8 mouse cellular contexts compared by ENCODE assay signal in genomic region chr3:108536517-108537260, GRCm38 (mm10). TPM values are rescaled to one million over a fixed set of nuclear protein-coding genes. Genes with fewer than 3 reads are reported as not detected.
A peak's percentile ranks its signal among the peaks of the same experiment; 100 is the strongest.
DNase-seq lines count a peak whose midpoint lies in the region; ATAC-seq lines count a peak whose summit lies in the region.

5330417C22Rik (minus strand) TSS chr3:108536536.

- peak within 1 kb of the TSS; percentile 98 for H3K4me2 ChIP-seq in forebrain, embryonic 12.5 days
- H3K4me2 ChIP-seq in hindbrain, embryonic 14.5 days (replicated peaks): peak within 1 kb of the TSS; percentile 70

- H3K36me3 ChIP-seq in forebrain, embryonic 12.5 days (replicated peaks): no peaks in the 10 kb centered on the region
- H3K36me3 ChIP-seq in hindbrain, embryonic 14.5 days (replicated peaks; ENCODE audit: control insufficient read depth, insufficient read depth): no peaks in the 10 kb centered on the region

- ATAC-seq in forebrain, embryonic 12.5 days (ENCODE audit: low FRiP score): peak; percentile 92
- peak; percentile 97 for ATAC-seq in hindbrain, embryonic 14.5 days (ENCODE audit: low FRiP score)

- H3K27me3 ChIP-seq in forebrain, embryonic 12.5 days: peaks cover 18% of the 10 kb centered on the region
- no peaks in the 10 kb centered on the region for H3K27me3 ChIP-seq in hindbrain, embryonic 14.5 days (ENCODE audit: control insufficient read depth, insufficient read depth, low read length)

- H3K4me1 ChIP-seq in forebrain, embryonic 12.5 days: peaks cover 14% of the 10 kb centered on the region
- H3K4me1 ChIP-seq in hindbrain, embryonic 14.5 days (replicated peaks; ENCODE audit: control insufficient read depth, insufficient read depth, low read length): peaks cover 6% of the 10 kb centered on the region; the same call in 1 of the 2 replicates

- DNase-seq in ES-CJ7 (ENCODE audit: low read depth, low spot score): peak; percentile 67
- DNase-seq in brain, adult 2 months (ENCODE audit: low read depth, low spot score): peak; percentile 97
- DNase-seq in hindbrain, embryonic 14.5 days (ENCODE audit: low spot score): peak; percentile 79
- DNase-seq in left cerebral cortex, adult 11 months (ENCODE audit: low spot score): peak; percentile 90
- DNase-seq in lung, postnatal 14 days: peak; percentile 38
- DNase-seq in retina, postnatal 7 days (ENCODE audit: low read depth, low spot score): peak; percentile 29
- no peak for DNase-seq in yolk sac, embryonic 10.5 days (ENCODE audit: low spot score)

- 1% methylated on average over 35 of the region's 35 CpGs for WGBS in forebrain, embryonic 12.5 days
- WGBS in hindbrain, embryonic 14.5 days: 1% methylated on average over 35 of the region's 35 CpGs

- peak within 1 kb of the TSS; percentile 55 for H3K9ac ChIP-seq in forebrain, embryonic 12.5 days
- H3K9ac ChIP-seq in hindbrain, embryonic 14.5 days: peak within 1 kb of the TSS; percentile 51

- 0 out of 2 replicates have a peak within 1 kb of the TSS, but pooled peaks have one; percentile 36 for H3K27ac ChIP-seq in forebrain, embryonic 12.5 days
- H3K27ac ChIP-seq in hindbrain, embryonic 14.5 days: peak within 1 kb of the TSS; percentile 75

- peak within 1 kb of the TSS; percentile 52 for H3K4me3 ChIP-seq in forebrain, embryonic 12.5 days (replicated peaks)
- peak within 1 kb of the TSS; percentile 36 for H3K4me3 ChIP-seq in hindbrain, embryonic 14.5 days (replicated peaks; ENCODE audit: low read length)

- H3K9me3 ChIP-seq in forebrain, embryonic 12.5 days: no peaks in the 10 kb centered on the region
- H3K9me3 ChIP-seq in hindbrain, embryonic 14.5 days (ENCODE audit: control insufficient read depth, low read length): no peaks in the 10 kb centered on the region

RNA-seq across cellular contexts. Expression of gene 5330417C22Rik, which starts in this region (rescaled TPM):
- polyA plus RNA-seq in forebrain, embryonic 12.5 days (2016; fragmentation: Nextera tagmentation; extraction: Ambion mirVana): 3.7 and 5.9 TPM in 2 replicates
- polyA plus RNA-seq in hindbrain, embryonic 14.5 days (2014; fragmentation: Nextera tagmentation; extraction: Ambion mirVana): 15.4 and 18.3 TPM in 2 replicates
